Comparison of ENCODE assay signal across 14 mouse cellular contexts in the genomic region with DNA sequence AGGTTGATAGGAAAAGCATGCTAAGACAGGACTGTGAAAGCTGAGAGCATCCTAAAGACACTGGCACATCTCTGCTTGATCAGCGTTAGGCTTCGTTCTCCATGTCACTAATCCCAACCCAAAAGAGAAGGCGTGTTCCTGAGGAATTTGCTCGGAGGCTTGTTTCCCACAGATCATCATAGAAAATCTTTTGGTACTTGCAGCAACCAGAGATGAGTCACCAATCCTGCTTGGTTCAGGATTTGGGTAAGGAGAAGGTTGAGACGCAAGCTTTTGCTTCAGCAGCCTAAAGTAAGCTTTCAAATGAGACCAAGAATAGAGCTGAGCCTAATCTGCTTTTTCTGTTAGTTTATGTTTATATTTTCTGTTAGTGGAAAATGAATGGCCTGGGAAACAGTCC.
"Had no signal": no experiment of that assay in that cellular context is flagged by ENCODE, and none has a peak within 500 bp of the region (broad histone marks: within the 10 kb centered on the region; RNA-seq: fewer than 3 reads in every experiment).

No protein-coding gene starts in this region.

- H3K4me1 ChIP-seq: megakaryocyte, embryonic 14.5 days; midbrain, embryonic 13.5 days; midbrain, embryonic 15.5 days; neural tube, embryonic 12.5 days; stomach, embryonic 15.5 days had no signal

- H3K27ac ChIP-seq: macrophage; midbrain, embryonic 13.5 days; midbrain, embryonic 15.5 days; neural tube, embryonic 12.5 days; stomach, embryonic 15.5 days; stomach, postnatal 0 days had no signal

- H3K4me2 ChIP-seq: midbrain, embryonic 11.5 days; midbrain, embryonic 13.5 days; midbrain, embryonic 15.5 days; neural tube, embryonic 12.5 days; stomach, embryonic 15.5 days had no signal

- ATAC-seq: liver, postnatal 0 days had no signal

- H3K9me3 ChIP-seq: megakaryocyte, embryonic 14.5 days; midbrain, embryonic 13.5 days; midbrain, embryonic 15.5 days; neural tube, embryonic 12.5 days; stomach, embryonic 15.5 days had no signal

- H3K27me3 ChIP-seq: midbrain, embryonic 13.5 days; midbrain, embryonic 15.5 days; neural tube, embryonic 12.5 days; stomach, embryonic 15.5 days had no signal

- H3K4me3 ChIP-seq: megakaryocyte, embryonic 14.5 days; midbrain, embryonic 13.5 days; midbrain, embryonic 15.5 days; neural tube, embryonic 12.5 days; stomach, embryonic 15.5 days had no signal

- H3K36me3 ChIP-seq: midbrain, embryonic 13.5 days; midbrain, embryonic 15.5 days; neural tube, embryonic 12.5 days; stomach, embryonic 15.5 days had no signal

- DNase-seq: liver, postnatal 0 days; lung, adult 2 months; right cerebral cortex, postnatal 14 days; thymus, adult 2 months; thymus, postnatal 25 days; thymus, postnatal 4 days had no signal

- H3K9ac ChIP-seq: liver, postnatal 0 days; midbrain, embryonic 13.5 days; midbrain, embryonic 15.5 days; neural tube, embryonic 12.5 days; stomach, embryonic 15.5 days had no signal
